Mouse (Mus musculus): Measurements from ENCODE around the gene Nppc. TPM values are rescaled to one million over a fixed set of nuclear protein-coding genes. Genes with fewer than 3 reads are reported as not detected.

Nppc gene
- polyA plus RNA-seq, 1 experiment: not detected

DNA sequence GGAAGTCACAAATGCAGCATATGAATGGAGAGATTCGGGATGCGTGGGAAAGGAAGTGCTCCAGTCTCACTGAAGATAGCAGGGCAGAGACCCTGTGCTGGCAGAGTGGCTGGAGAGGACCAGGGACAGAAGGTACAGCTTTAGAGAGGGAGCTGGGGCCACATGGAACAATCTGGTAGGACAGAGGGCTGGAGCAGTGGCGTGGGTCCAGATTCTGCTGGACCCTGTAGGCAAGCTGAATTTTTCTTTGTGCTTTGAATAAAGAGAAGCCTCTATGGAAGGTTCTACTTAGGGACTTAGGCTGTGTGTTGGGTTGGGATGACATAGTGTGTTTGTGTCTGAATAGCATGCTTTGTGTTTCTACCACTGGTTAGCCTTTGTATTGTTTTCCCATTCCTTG lies 35.1 kb upstream of the Nppc start:
- Histone ChIP-seq H3K9ac (ENCODE audit: low read depth, poor library complexity, severe bottlenecking) (no peak overlapping the region), H3K27ac (ENCODE audit: insufficient read depth, low read length) (no peak overlapping the region), H3K4me1 (ENCODE audit: control insufficient read depth, insufficient read depth, low read length) (no peaks in the 10 kb centered on the region), H3K4me3 (ENCODE audit: low read depth, low read length) (no peak overlapping the region), H3K36me3 (ENCODE audit: control insufficient read depth, insufficient read depth, low read length, poor library complexity, severe bottlenecking) (no peaks in the 10 kb centered on the region), H3K9me3 (replicated peaks; ENCODE audit: control insufficient read depth, insufficient read depth, low read length, poor library complexity, severe bottlenecking) (no peaks in the 10 kb centered on the region), H3K27me3 (ENCODE audit: control insufficient read depth, insufficient read depth, low read length, poor library complexity, severe bottlenecking) (no peaks in the 10 kb centered on the region)
- TF ChIP-seq EP300 (IDR thresholded peaks at IDR 0.05; ENCODE audit: insufficient read depth, low read depth, low read length) (no peak), POLR2A (IDR thresholded peaks at IDR 0.05; ENCODE audit: insufficient read depth, low read length) (no peak), CTCF (IDR thresholded peaks at IDR 0.05; ENCODE audit: low read depth, low read length) (no peak)

DNA sequence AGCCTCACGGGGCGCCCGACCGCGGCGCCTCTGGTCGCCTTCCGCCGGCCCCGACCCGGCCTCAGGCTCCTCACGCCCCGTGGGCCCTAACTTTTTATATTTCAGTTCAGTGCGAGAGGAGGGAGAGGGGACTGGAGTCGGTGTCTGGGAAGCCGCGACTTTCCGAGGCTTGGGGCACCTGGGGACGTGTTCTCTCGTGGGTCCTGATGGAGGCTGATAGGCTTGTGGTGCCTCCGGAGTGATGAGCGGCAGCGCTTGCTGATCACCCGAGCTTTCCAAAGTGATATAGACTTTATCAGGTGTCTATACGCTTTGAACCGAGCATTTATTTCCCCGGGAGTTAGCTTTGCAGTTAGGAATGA lies 33.6 kb upstream of the Nppc start:
- TF ChIP-seq POLR2A (IDR thresholded peaks at IDR 0.05; ENCODE audit: insufficient read depth, low read length) (no peak), CTCF (IDR thresholded peaks at IDR 0.05; ENCODE audit: low read depth, low read length) (no peak), EP300 (IDR thresholded peaks at IDR 0.05; ENCODE audit: insufficient read depth, low read depth, low read length) (no peak)
- Histone ChIP-seq H3K27me3 (ENCODE audit: control insufficient read depth, insufficient read depth, low read length, poor library complexity, severe bottlenecking) (no peaks in the 10 kb centered on the region), H3K9me3 (replicated peaks; ENCODE audit: control insufficient read depth, insufficient read depth, low read length, poor library complexity, severe bottlenecking) (no peaks in the 10 kb centered on the region), H3K4me1 (ENCODE audit: control insufficient read depth, insufficient read depth, low read length) (no peaks in the 10 kb centered on the region), H3K36me3 (ENCODE audit: control insufficient read depth, insufficient read depth, low read length, poor library complexity, severe bottlenecking) (no peaks in the 10 kb centered on the region), H3K4me3 (ENCODE audit: low read depth, low read length) (peak overlapping the region; percentile 63), H3K9ac (ENCODE audit: low read depth, poor library complexity, severe bottlenecking) (peak overlapping the region; percentile 95), H3K27ac (ENCODE audit: insufficient read depth, low read length) (no peak overlapping the region)

DNA sequence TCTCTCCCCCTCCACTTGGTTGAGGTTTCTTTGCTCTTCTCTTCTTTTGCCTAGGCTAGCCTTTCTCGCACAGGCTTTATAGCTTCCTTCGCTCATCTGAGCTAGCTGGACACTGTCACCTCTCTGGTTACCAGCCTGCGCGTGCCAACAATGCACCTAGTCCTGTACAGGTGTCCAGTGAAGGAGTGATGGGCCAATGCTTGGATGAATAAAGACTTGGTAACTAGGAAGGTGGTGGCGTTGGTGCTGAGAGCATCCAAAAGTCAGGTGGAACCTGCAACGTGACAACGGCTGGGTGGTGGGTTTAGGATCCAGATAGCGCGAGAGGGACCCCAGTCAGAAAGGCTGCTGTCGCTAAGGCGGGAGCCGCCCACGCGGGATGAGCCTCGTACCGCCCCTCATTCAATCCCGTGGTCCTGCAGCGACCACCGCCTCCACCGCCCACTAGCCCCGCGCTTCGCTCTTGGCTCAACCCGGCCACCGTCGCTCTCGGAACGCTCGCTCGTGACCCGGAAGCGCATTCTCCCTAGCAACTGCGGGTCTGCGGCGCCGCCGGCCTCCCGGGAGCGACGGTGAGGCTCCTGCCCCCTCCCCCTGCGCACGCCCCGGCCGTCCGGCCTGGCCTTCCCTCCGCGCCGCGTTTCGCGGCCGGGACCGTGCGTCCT lies 33.1 kb upstream of the Nppc start, which contains the start of gene Dis3l2:
Gene Dis3l2, plus strand, starts transcription at position 509 of the 665 bp plus-strand sequence.
- Histone ChIP-seq H3K4me1 (ENCODE audit: control insufficient read depth, insufficient read depth, low read length) (no peaks in the 10 kb centered on the region), H3K36me3 (ENCODE audit: control insufficient read depth, insufficient read depth, low read length, poor library complexity, severe bottlenecking) (no peaks in the 10 kb centered on the region), H3K4me3 (ENCODE audit: low read depth, low read length) (peak within 1 kb of the TSS; percentile 63), H3K27me3 (ENCODE audit: control insufficient read depth, insufficient read depth, low read length, poor library complexity, severe bottlenecking) (no peaks in the 10 kb centered on the region), H3K9ac (ENCODE audit: low read depth, poor library complexity, severe bottlenecking) (peak within 1 kb of the TSS; percentile 95), H3K27ac (ENCODE audit: insufficient read depth, low read length) (no peak within 1 kb of the TSS), H3K9me3 (replicated peaks; ENCODE audit: control insufficient read depth, insufficient read depth, low read length, poor library complexity, severe bottlenecking) (no peaks in the 10 kb centered on the region)
- TF ChIP-seq CTCF (IDR thresholded peaks at IDR 0.05; ENCODE audit: low read depth, low read length) (no peak), EP300 (IDR thresholded peaks at IDR 0.05; ENCODE audit: insufficient read depth, low read depth, low read length) (peak; percentile 43; the same call in 1 of the 2 replicates)

DNA sequence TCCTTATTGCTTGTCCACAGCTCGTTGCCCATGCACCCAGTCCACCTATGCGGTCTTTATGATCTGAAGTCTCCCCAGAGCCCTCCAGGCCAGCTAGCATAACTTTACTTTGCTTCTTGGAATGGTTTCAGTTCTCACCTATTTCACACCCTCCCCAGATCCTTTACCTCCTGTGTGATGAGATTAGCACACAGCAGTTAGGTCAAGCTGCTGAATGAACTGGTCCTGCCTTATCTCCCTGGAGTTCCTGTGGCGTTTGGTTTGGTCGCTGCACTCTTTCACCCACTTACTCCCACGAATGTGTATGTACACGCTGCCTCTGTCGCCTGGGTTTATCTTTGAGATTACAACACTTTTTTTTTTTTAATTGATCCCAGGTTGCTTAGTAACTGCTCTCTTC lies 30.0 kb upstream of the Nppc start:
- Histone ChIP-seq H3K4me1 (ENCODE audit: control insufficient read depth, insufficient read depth, low read length) (no peaks in the 10 kb centered on the region), H3K4me3 (ENCODE audit: low read depth, low read length) (no peak overlapping the region), H3K27ac (ENCODE audit: insufficient read depth, low read length) (no peak overlapping the region), H3K36me3 (ENCODE audit: control insufficient read depth, insufficient read depth, low read length, poor library complexity, severe bottlenecking) (no peaks in the 10 kb centered on the region), H3K9me3 (replicated peaks; ENCODE audit: control insufficient read depth, insufficient read depth, low read length, poor library complexity, severe bottlenecking) (no peaks in the 10 kb centered on the region), H3K27me3 (ENCODE audit: control insufficient read depth, insufficient read depth, low read length, poor library complexity, severe bottlenecking) (no peaks in the 10 kb centered on the region), H3K9ac (ENCODE audit: low read depth, poor library complexity, severe bottlenecking) (no peak overlapping the region)
- TF ChIP-seq CTCF (IDR thresholded peaks at IDR 0.05; ENCODE audit: low read depth, low read length): no peak
- TF ChIP-seq POLR2A (IDR thresholded peaks at IDR 0.05; ENCODE audit: insufficient read depth, low read length): no peak
- no peak for TF ChIP-seq EP300 (IDR thresholded peaks at IDR 0.05; ENCODE audit: insufficient read depth, low read depth, low read length)

DNA sequence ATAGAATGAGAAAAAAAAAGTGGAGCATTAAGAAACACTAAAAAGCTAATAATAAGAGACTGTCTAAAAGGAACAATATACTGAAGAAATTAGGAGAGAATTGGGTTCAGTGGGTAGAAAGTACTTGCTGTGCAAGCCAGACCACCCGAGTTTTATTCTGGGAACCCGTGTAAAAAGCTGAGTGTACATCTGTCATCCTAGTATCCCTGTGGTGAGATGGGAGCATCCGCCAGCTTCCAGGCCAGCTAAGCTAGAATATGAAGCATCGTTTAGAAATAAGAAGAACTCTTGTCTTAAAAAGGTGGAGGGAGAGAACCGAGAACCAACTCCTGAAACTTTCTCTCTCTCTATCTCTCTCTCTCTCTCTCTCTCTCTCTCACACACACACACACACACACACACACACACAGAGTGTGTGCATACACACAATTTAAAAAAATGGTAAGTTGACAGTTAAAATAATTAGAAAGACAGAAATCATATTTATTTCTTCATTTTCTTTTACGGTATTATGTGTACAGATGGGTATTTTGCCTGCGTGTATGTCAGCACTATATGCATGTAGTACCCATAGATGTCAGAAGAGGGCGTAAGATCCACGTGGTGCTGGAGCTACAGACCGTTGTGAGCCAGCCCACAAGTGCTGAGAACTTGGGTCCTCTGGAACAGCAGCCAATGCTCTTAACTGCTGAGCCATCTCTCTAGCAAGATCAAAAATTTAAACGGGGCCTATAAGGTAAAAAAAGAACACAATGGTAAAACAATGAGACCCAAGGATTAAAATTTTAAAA lies 29.2 kb upstream of the Nppc start:
- Histone ChIP-seq H3K4me3 (ENCODE audit: low read depth, low read length) (no peak overlapping the region), H3K9ac (ENCODE audit: low read depth, poor library complexity, severe bottlenecking) (no peak overlapping the region), H3K9me3 (replicated peaks; ENCODE audit: control insufficient read depth, insufficient read depth, low read length, poor library complexity, severe bottlenecking) (no peaks in the 10 kb centered on the region), H3K36me3 (ENCODE audit: control insufficient read depth, insufficient read depth, low read length, poor library complexity, severe bottlenecking) (no peaks in the 10 kb centered on the region), H3K4me1 (ENCODE audit: control insufficient read depth, insufficient read depth, low read length) (no peaks in the 10 kb centered on the region), H3K27ac (ENCODE audit: insufficient read depth, low read length) (no peak overlapping the region), H3K27me3 (ENCODE audit: control insufficient read depth, insufficient read depth, low read length, poor library complexity, severe bottlenecking) (no peaks in the 10 kb centered on the region)
- no peak for TF ChIP-seq POLR2A (IDR thresholded peaks at IDR 0.05; ENCODE audit: insufficient read depth, low read length)
- no peak for TF ChIP-seq EP300 (IDR thresholded peaks at IDR 0.05; ENCODE audit: insufficient read depth, low read depth, low read length)
- TF ChIP-seq CTCF (IDR thresholded peaks at IDR 0.05; ENCODE audit: low read depth, low read length): peak; percentile 75

DNA sequence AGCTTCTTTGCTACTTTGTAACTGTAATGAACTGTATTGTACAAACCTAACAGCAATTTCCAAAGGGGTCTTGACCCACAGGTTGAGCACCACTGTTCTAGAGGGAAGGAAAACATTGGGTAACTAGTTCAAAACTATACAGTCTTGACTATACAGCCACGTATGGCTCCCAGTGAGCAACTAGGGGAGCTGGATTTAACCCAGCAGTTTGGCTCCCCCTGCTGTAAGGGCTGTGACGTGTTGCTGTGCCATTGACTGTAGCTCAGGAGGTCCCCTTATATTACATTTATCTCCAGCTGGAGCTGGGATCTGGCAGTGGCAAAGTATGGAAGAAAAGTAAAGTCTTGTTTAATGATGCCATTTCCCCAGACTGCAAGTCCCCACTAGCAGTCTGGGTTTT lies 28.4 kb upstream of the Nppc start:
- no peaks in the 10 kb centered on the region for H3K27me3 ChIP-seq (ENCODE audit: control insufficient read depth, insufficient read depth, low read length, poor library complexity, severe bottlenecking)

More for the DNA sequence above, 28.4 kb upstream of the Nppc start:
- Histone ChIP-seq H3K9ac (ENCODE audit: low read depth, poor library complexity, severe bottlenecking) (no peak overlapping the region), H3K36me3 (ENCODE audit: control insufficient read depth, insufficient read depth, low read length, poor library complexity, severe bottlenecking) (no peaks in the 10 kb centered on the region), H3K4me3 (ENCODE audit: low read depth, low read length) (no peak overlapping the region), H3K27ac (ENCODE audit: insufficient read depth, low read length) (no peak overlapping the region), H3K9me3 (replicated peaks; ENCODE audit: control insufficient read depth, insufficient read depth, low read length, poor library complexity, severe bottlenecking) (no peaks in the 10 kb centered on the region), H3K4me1 (ENCODE audit: control insufficient read depth, insufficient read depth, low read length) (no peaks in the 10 kb centered on the region)
- TF ChIP-seq CTCF (IDR thresholded peaks at IDR 0.05; ENCODE audit: low read depth, low read length) (peak; percentile 40), EP300 (IDR thresholded peaks at IDR 0.05; ENCODE audit: insufficient read depth, low read depth, low read length) (no peak), POLR2A (IDR thresholded peaks at IDR 0.05; ENCODE audit: insufficient read depth, low read length) (no peak)
